Mouse (Mus musculus) lung, postnatal 36 days (tissue): ENCODE measurements around the gene Rfx4.
A peak's percentile ranks its signal among the peaks of the same experiment; 100 is the strongest.

Source experiments
- DNase-seq: peaks from one replicate; pipeline ENCODE4 v3.0.0; 2022; ENCODE audit warnings: mixed read lengths

Rfx4 gene

GRCm38 (mm10) chr10:84755786-84756203 lies at the start of gene Rfx4:
Gene Rfx4, plus strand, starts transcription at chr10:84756062.
- no peak for DNase-seq

- no peak for DNase-seq
These were observed 49.3 kb upstream of the Rfx4 start for GRCm38 (mm10) chr10:84706543-84706942.

GRCm38 (mm10) chr10:84707226-84707625 lies 48.6 kb upstream of the Rfx4 start:
- DNase-seq: peak; percentile 29

DNA sequence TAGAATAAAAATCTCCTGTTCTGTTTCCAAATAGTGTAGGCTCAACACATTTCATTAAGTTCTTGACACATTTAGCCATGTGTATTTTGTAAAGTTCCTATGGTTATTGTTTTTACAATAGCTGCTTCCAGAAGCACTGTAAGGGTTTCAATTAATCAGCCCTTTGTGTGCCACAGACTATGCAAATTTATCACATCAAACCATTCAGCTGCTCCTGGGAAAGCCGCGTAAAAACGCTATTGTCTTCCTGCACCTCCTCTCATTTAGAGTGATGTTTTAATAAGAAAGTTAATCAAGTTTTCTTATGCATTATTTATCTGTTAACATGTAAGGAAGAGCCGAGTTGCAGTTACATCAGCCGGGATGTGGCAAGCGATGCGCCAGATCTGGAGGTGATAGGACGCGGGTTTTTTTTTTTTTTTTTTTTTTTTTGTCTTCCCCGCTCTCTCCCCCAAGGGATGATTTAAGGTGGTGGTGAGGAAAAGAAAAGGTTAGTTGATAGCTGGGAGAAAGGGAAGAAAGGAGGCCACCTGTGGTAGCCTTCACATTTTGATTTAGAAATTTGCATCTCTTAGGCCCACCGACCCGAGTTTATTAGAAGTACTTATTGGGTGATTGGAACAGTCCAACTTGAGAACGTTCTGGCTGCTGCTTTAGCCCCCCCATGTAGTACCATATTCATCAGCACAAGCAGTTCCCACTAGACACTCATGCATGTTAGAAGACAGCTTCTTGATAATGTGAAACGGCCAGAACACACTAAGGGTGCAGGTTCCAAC lies 47.9 kb upstream of the Rfx4 start:
- DNase-seq: no peak

GRCm38 (mm10) chr10:84710192-84710591 lies 45.7 kb upstream of the Rfx4 start:
- no peak for DNase-seq

GRCm38 (mm10) chr10:84710827-84711226 lies 45.0 kb upstream of the Rfx4 start:
- no peak for DNase-seq

GRCm38 (mm10) chr10:84711479-84711878 lies 44.4 kb upstream of the Rfx4 start:
- DNase-seq: no peak

DNA sequence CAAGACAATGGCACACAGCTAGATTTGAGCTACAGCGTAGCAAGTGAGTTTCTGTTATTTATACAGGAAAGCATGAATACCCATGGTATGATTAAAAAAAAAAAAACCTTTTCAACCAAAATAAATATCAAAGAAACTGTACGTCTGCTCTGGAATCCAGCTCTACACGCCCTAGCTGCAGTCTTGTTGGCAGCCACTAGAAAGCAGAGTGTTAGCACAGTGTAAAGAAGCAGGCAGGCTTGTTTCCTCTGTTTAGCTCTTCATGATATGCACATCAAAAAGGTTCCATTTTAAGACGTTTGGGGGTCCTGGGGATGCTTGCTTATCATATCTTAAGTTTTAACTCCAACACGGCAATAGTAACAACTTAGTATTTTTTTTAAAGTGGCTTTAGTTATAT lies 43.9 kb upstream of the Rfx4 start:
- DNase-seq: peak; percentile 19

GRCm38 (mm10) chr10:84712532-84712931 lies 43.3 kb upstream of the Rfx4 start:
- DNase-seq: peak; percentile 33

DNA sequence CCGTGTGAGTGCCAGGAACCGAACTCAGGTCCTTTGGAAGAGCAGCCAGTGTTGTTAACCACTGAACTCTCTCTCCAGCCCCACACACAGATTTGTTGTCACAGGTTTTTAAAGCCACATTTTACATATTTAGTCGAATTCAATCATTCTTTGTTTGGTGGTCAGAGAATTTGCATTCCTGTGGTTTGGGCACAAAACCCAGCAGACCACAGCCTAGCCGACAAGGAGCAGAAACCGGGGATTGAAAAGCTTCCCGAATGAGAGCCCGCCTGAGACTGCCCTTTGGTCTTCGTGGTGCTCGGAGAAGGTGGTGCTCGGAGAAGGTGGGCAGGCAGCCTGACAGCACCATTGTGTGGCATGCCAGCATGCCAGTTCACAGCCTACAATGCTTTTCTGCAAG lies 42.8 kb upstream of the Rfx4 start:
- no peak for DNase-seq

DNA sequence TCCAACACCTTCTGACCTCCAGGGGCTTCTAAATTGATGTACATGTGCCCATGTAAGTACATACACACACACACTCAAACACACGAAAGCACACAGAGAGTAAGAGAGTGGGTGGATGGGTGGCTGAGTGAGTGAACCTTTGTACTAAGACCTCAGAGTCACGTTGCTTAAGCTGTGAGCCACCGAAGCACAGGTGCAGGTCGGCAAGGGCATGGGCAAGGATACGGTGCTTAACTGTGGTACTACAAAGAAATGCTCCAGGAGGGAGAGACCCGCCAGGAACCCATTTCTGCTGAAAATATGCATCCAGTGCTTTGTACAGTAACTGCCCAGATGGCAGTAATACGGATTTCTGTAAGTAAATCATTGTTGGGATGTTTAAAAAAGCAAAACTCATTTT lies 40.2 kb upstream of the Rfx4 start:
- DNase-seq: no peak

- DNase-seq: no peak
These were observed 39.3 kb upstream of the Rfx4 start for GRCm38 (mm10) chr10:84716581-84716980.

GRCm38 (mm10) chr10:84722711-84723110 lies 33.2 kb upstream of the Rfx4 start:
- DNase-seq: no peak

DNA sequence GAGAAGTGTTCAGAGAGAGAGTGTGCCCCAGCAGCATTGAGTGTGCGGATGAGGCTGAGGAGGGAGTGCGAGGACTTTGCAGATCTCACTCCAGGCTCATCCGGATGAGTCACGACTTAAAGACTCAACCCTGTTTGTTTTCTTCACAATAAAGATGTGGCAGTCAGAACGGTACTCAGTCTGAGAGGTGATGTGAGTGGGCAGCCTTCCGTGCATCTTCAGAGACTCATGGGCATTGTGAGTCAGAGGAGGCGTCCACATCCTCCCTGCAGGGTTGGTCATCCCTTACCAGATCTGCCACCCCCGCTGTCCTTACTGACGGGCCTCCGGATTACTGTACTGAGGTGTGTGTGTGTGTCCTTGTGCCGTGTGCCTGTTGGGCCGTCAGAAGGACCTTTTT lies 28.9 kb upstream of the Rfx4 start:
- no peak for DNase-seq

GRCm38 (mm10) chr10:84727760-84728159 lies 28.1 kb upstream of the Rfx4 start:
- no peak for DNase-seq

DNA sequence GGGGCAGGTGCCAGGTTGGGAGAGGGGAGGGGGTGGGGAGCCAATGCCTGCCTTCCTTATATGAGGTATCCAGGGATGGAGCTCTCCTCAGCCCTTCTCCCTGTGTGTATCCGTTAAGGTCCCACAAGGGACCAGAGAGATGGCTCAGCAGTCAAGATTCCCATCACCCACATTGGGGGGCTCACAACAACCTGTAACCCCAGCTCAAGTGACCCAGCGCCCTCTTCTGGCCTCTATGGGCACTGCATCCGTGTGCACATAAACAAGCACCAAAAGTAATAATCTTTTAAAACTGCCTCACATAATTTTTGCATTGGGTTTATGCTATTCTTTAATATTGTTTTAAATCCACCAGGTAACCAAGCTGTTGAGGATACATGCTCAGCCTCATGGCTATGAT lies 25.8 kb upstream of the Rfx4 start:
- DNase-seq: no peak

DNA sequence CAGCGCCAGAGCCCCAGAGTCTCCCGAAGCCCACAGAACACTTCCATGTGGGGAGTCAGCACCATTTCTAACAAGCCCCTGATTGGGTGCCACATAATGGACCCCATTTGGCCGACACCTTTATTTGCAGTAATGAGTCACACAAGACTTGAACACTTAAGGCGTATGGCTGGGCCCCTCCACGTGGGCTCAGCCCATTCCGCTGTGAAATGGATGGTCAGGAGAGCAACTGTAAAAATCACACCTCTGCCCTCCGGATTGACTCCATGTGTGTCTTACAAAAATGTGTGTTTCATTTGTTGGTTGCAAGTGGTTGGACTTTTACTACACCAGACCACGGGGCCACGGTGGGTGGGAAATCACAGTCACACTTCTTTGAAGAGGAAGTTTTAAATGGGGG lies 24.9 kb upstream of the Rfx4 start:
- DNase-seq: no peak

- no peak for DNase-seq
These were observed 22.4 kb upstream of the Rfx4 start for GRCm38 (mm10) chr10:84733511-84733910.

- DNase-seq: no peak
These were observed 744 bp upstream of the Rfx4 start for GRCm38 (mm10) chr10:84754851-84755785.

DNA sequence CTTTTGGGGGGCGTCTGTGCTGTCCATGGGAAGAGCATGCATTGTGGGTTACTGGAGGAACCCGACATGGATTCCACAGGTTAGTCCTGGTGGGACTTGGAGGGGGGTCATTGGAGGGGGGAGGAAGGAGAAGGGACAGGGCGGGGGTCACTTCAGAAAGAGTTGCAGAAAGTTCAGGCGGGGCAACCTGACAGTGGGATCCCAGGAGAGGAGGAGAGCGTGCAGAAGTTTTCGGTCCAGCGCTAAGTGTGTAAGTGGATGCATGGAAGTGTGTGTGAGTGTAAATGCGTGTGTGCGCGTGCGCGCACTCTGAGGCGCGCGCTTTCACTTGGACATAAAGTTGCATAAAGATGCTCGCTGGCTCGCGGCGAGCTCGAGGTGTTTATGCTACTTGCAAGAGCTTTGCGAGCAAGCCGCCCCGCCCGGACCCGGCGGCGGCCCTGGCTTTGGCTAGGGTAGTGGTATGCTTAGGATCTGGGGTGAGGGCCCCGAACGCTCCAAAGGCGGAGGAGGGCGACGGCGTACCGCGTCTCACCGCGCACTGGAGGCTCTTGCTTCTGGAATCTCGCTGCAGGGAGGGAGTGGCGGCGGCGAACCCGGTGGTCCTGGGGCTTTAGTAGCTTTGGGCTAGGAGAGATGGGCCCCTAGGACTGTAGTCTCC lies 703 bp downstream of the Rfx4 start:
- no peak for DNase-seq

DNA sequence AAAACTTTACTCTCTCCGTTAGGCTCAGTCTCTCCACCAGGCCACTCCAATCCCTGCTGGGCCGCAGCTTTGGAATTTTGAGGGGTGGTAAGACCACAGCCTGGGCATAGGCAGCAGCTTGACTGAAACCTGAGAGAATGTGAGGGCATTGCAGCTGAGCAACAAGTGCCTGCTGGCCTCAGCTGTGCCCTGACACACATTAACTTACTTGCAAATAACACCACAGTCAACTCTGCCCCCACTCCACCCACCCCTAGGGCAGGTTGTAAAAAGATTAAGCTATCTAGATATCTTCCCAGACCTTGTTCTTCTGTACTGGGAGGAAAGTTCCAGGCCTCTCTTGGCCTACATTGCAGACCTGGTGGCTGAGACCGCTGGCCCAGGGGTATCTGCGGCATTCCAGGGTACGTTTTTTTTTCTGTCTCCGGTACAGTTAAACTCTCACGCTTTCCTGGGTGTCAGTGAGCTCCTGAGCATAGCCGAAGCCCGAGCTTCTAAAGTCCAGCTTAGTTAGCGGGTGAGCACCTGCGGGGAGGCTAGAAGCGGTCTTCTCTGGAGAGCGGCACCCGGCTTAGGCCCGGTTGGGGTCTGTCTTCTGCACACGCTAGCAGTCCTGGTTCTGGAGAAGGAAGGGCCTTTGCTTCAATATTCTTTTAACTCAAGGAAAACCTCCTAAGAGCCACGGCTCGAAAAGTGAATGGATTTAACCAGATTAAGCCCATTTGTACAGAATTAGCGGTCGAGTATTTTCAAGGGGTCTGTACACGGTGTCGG lies 1.8 kb downstream of the Rfx4 start:
- DNase-seq: no peak

DNA sequence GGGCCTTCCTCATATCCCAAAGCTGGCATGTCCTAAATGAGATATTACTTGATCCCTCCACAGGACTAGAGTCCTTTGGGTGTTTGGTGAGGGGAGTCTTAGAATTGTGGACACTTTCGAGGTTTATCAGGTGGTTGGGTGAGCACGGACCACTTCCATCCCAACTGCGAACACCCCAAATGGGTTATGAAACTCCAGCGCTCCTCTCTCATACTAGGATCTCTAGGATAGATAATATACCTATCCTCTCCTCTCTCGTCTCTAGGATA lies 2.3 kb downstream of the Rfx4 start:
- no peak for DNase-seq
